Mouse (Mus musculus) left cerebral cortex, postnatal 36 days (tissue): ENCODE measurements at regions not wholly inside any gene's neighbourhood (a gene's known extent, or its start where the extent isn't known, plus 50 kb on each side); places are given as distances from the start of the nearest gene placed in this dataset.

Experiments used
- DNase-seq, 2 experiments: peaks; one replicate each; pipeline ENCODE4 v3.0.0; 2021 to 2022; ENCODE audit warnings: low spot score in 2 of 2, mixed read lengths in 1 of 2
- intact Hi-C: fragments of 180-260 bp; cut with DNase I; formaldehyde crosslinking; loops from one replicate; pipeline ENCODE4 v1.15.1; 2025

- intact Hi-C loops = no loop called here
Observed at GRCm38 (mm10) chr4:56305664-56306330, 434.1 kb upstream of the Gm26657 start.

GRCm38 (mm10) chr4:56304275-56304674 is 435.6 kb upstream of the Gm26657 start:
- intact Hi-C loops = no loop called here
- no peak for DNase-seq

More at GRCm38 (mm10) chr4:56305664-56306330, 434.1 kb upstream of the Gm26657 start:
- DNase-seq = no peak

GRCm38 (mm10) chr4:56287980-56288379 is 451.9 kb upstream of the Gm26657 start:
- no peak for DNase-seq
- intact Hi-C loops = no loop called here

- DNase-seq = no peak
- intact Hi-C loops = no loop called here
Observed at GRCm38 (mm10) chr4:56284490-56284889, 455.4 kb upstream of the Gm26657 start.

- intact Hi-C loops = no loop called here
- DNase-seq = no peak
Observed at GRCm38 (mm10) chr4:56275836-56276235, 464.0 kb upstream of the Gm26657 start.

- intact Hi-C loops = no loop called here
- no peak for DNase-seq
Observed at GRCm38 (mm10) chr4:56271390-56271789, 468.5 kb upstream of the Gm26657 start.

GRCm38 (mm10) chr4:56264626-56265025 is 475.2 kb upstream of the Gm26657 start:
- no peak for DNase-seq
- intact Hi-C loops = no loop called here

- intact Hi-C loops = no loop called here
- DNase-seq = peak in 1 of 2 experiments; percentile 6
Observed at GRCm38 (mm10) chr4:56263822-56264221, 476.0 kb upstream of the Gm26657 start.

- intact Hi-C loops = no loop called here
Observed at GRCm38 (mm10) chr4:56262589-56262988, 477.3 kb upstream of the Gm26657 start.

GRCm38 (mm10) chr4:56261992-56262391 is 477.9 kb upstream of the Gm26657 start:
- DNase-seq = no peak
- intact Hi-C loops = no loop called here

More at GRCm38 (mm10) chr4:56262589-56262988, 477.3 kb upstream of the Gm26657 start:
- no peak for DNase-seq

- intact Hi-C loops = no loop called here
- DNase-seq = no peak
Observed at GRCm38 (mm10) chr4:56252375-56252774, 487.5 kb upstream of the Gm26657 start.

- no peak for DNase-seq
- intact Hi-C loops = no loop called here
Observed at GRCm38 (mm10) chr4:56251766-56252165, 488.1 kb upstream of the Gm26657 start.

GRCm38 (mm10) chr4:56250611-56251010 is 489.3 kb upstream of the Gm26657 start:
- intact Hi-C loops = no loop called here
- DNase-seq = no peak

- no peak for DNase-seq
- intact Hi-C loops = no loop called here
Observed at GRCm38 (mm10) chr4:56243863-56244262, 496.0 kb upstream of the Gm26657 start.

GRCm38 (mm10) chr4:56238496-56239488 is 501.1 kb upstream of the Gm26657 start:
- no peak for DNase-seq
- intact Hi-C loops = no loop called here

GRCm38 (mm10) chr4:56231414-56231813 is 508.5 kb upstream of the Gm26657 start:
- peak; percentile 9 to 14 for DNase-seq
- intact Hi-C loops = loop anchor here (5.0 kb wide), 1 partner anchor 699 kb away; the partner anchor contains the start of gene Klf4

- intact Hi-C loops = loop anchor here (5.0 kb wide), 1 partner anchor 698 kb away; the partner anchor contains the start of gene Klf4
Observed at GRCm38 (mm10) chr4:56230451-56230850, 509.4 kb upstream of the Gm26657 start.

GRCm38 (mm10) chr4:56226493-56226892 is 513.4 kb upstream of the Gm26657 start:
- no peak for DNase-seq
- intact Hi-C loops = loop anchor here (10.0 kb wide), 1 partner anchor 268 kb away; no protein-coding TSS in a partner anchor

More at GRCm38 (mm10) chr4:56230451-56230850, 509.4 kb upstream of the Gm26657 start:
- DNase-seq = no peak

GRCm38 (mm10) chr4:56224542-56224941 is 515.3 kb upstream of the Gm26657 start:
- DNase-seq = no peak
- intact Hi-C loops = loop anchor here (5.0 to 10.0 kb wide), 2 partner anchors 270 to 712 kb away; no protein-coding TSS in a partner anchor
